Mouse (Mus musculus) liver, embryonic 15.5 days (tissue): ENCODE results near the gene Naa60. TPM values are rescaled to one million over a fixed set of nuclear protein-coding genes. Genes with fewer than 3 reads are reported as not detected.

Experiments
- ATAC-seq: fragments of 200-750 bp; cut with Nextera tagmentation; 2 replicates; pipeline ENCODE4 v1.8.0; 2017; ENCODE audit warnings: moderate number of reproducible peaks, mild to moderate bottlenecking, moderate library complexity; ENCODE audit not compliant: insufficient read depth
- H3K27ac ChIP-seq: fragments of 300-500 bp; sonication (generic); replicated peaks from 2 replicates; pipeline ENCODE4 v1.5.1; 2015; ENCODE audit warnings: mild to moderate bottlenecking, inconsistent platforms
- H3K27me3 ChIP-seq: fragments of 300-500 bp; sonication (generic); 2 replicates; pipeline ENCODE4 v1.6.1; 2015; ENCODE audit warnings: mild to moderate bottlenecking, inconsistent platforms
- H3K36me3 ChIP-seq: fragments of 300-500 bp; sonication (generic); replicated peaks from 2 replicates; pipeline ENCODE4 v1.6.1; 2015; ENCODE audit warnings: moderate library complexity, mild to moderate bottlenecking, inconsistent platforms
- H3K4me1 ChIP-seq: fragments of 300-500 bp; sonication (generic); replicated peaks from 2 replicates; pipeline ENCODE4 v1.6.1; 2015; ENCODE audit warnings: inconsistent platforms
- H3K4me2 ChIP-seq: fragments of 300-500 bp; sonication (generic); 2 replicates; pipeline ENCODE4 v1.6.1; 2015; ENCODE audit warnings: moderate library complexity, mild to moderate bottlenecking, inconsistent platforms
- H3K4me3 ChIP-seq: fragments of 300-500 bp; sonication (generic); replicated peaks from 2 replicates; pipeline ENCODE4 v1.5.1; 2015; ENCODE audit warnings: mild to moderate bottlenecking, inconsistent platforms
- H3K9ac ChIP-seq: fragments of 300-500 bp; sonication (generic); 2 replicates; pipeline ENCODE4 v1.6.1; 2015; ENCODE audit warnings: moderate library complexity, mild to moderate bottlenecking, inconsistent platforms
- H3K9me3 ChIP-seq: fragments of 300-500 bp; sonication (generic); replicated peaks from 2 replicates; pipeline ENCODE4 v1.6.1; 2016; ENCODE audit warnings: inconsistent platforms
- WGBS: fragments of 180-500 bp; shearing (Covaris S2); methylation state at CpG from one replicate; pipeline ENCODE4 v1.1.7; 2015; ENCODE audit warnings: mixed read lengths; ENCODE audit not compliant: insufficient replicate concordance; 5-methylcytosine and 5-hydroxymethylcytosine counted together
- polyA plus RNA-seq: library from polyadenylated mRNA; unstranded; fragments of >200 nt; fragmentation: Nextera tagmentation; extraction: Ambion mirVana; gene quantifications from 2 replicates; pipeline ENCODE4 v1.2.1, GENCODE M21; 2015

Naa60 gene
- 21.9 and 24.3 TPM in 2 replicates for polyA plus RNA-seq

DNA sequence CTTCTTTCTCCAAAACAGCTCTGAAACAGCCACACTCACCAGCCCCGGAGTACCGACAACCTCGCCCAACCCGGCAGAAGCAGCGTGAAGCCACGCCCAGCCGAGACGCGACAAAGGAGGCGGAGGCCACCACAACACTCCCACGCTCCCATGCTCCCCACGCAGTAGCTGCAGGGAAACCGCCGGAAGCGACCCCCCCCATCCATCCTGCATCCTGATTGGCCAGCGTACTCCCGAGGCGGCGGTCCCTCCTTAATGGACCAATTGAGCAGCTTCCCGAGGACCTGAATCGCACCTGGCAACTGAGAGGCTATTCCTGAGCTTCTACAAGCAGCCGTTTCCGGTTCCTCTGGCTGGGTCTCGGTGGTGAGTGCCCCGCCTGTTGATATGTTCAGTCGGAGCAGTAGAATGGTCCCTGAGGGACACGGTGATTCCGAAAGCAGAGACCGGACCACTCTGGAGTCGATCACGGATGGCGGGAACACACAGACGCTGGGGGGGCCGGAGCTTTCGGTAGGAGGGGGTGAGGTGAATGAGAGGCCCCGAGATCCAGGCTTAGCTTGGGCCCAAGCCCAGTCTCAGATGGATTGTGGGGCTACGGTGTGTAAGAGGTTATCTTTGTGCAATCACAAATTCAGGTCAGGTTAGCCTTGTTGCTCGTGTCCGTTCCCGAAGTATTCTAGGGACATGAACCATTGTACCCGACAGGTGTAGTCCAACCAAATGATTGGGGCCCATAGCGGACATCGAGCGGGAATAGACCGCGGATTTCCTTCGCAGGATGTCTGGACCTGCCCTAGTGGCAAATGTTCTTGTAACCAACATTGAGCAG is at the start of gene Naa60:
Naa60 (plus strand) TSS at position 160 of the 832 bp plus-strand sequence.
- H3K9ac ChIP-seq = peak within 1 kb of the TSS; percentile 54
- H3K4me1 ChIP-seq = peaks cover 27% of the 10 kb centered on the region
- H3K27me3 ChIP-seq = no peaks in the 10 kb centered on the region
- WGBS = 6% methylated on average over 47 of the region's 47 CpGs
- H3K36me3 ChIP-seq = peaks cover 25% of the 10 kb centered on the region
- H3K9me3 ChIP-seq = no peaks in the 10 kb centered on the region
- H3K4me2 ChIP-seq = peak within 1 kb of the TSS; percentile 89
- ATAC-seq = peak; percentile 89
- peak within 1 kb of the TSS; percentile 64 for H3K4me3 ChIP-seq
- peak within 1 kb of the TSS; percentile 26 for H3K27ac ChIP-seq

GRCm38 (mm10) chr16:3828021-3828420 is 44.2 kb upstream of the Naa60 start:
- no peak for ATAC-seq
- Histone ChIP-seq H3K27me3 (no peaks in the 10 kb centered on the region), H3K9ac (no peak overlapping the region), H3K27ac (no peak overlapping the region), H3K4me1 (no peaks in the 10 kb centered on the region), H3K4me3 (no peak overlapping the region), H3K36me3 (no peaks in the 10 kb centered on the region), H3K9me3 (no peaks in the 10 kb centered on the region), H3K4me2 (no peak overlapping the region)
- 38% methylated on average over 3 of the region's 3 CpGs for WGBS

DNA sequence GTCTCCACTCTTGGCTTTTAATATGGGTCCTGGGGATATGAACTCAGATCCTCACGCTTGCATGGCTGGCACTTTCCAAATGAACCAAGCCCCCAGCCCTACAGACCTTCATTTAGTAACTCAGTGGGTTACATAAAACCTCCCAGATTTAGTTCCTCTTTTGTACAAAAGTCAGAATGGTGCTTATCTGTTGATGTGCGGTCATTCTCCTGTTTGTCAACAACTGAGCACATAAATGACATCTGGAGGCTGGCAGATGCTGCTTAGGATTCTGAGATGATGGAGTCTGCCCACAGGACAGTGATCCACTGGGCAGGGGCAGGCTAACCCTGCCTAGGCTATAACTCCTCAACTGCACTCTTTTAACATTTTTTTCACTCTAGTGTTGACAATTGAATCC is 42.4 kb upstream of the Naa60 start:
- WGBS = 30% methylated on average over 2 of the region's 2 CpGs
- H3K4me3 ChIP-seq = no peak overlapping the region
- no peak for ATAC-seq
- no peaks in the 10 kb centered on the region for H3K36me3 ChIP-seq
- H3K4me2 ChIP-seq = no peak overlapping the region
- no peaks in the 10 kb centered on the region for H3K27me3 ChIP-seq
- H3K9ac ChIP-seq = no peak overlapping the region
- H3K4me1 ChIP-seq = no peaks in the 10 kb centered on the region
- no peaks in the 10 kb centered on the region for H3K9me3 ChIP-seq
- no peak overlapping the region for H3K27ac ChIP-seq

DNA sequence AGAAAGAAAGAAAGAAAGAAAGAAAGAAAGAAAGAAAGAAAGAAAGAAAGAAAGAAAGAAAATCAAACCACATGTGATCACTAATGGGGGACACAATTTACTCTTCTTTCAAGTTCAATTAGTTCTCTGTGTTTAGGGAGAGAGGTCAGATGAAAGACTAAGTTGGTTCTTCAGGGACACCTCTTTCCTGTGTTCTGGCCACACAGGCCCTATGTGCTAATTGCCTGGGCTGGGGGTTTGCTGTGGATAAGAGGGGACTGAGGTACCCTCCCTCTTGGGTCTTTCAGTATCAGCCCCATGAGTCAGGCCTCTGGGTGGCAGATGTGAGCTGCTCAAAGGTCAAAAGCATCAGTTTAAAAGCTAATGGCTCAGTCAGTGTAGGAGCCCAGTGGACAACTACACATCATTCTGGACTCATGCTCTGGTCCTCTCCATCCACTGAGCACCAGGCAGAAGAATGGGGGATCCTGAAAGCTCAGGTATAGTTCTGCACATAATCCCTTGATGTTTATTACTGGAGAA is 41.5 kb upstream of the Naa60 start, which contains the start of gene Olfr15:
Olfr15 (plus strand) TSS at position 291 of the 522 bp plus-strand sequence.
- no peak for ATAC-seq
- no peaks in the 10 kb centered on the region for H3K4me1 ChIP-seq
- H3K4me2 ChIP-seq = no peak within 1 kb of the TSS
- no peaks in the 10 kb centered on the region for H3K36me3 ChIP-seq
- no peaks in the 10 kb centered on the region for H3K9me3 ChIP-seq
- no peak within 1 kb of the TSS for H3K9ac ChIP-seq
- no peaks in the 10 kb centered on the region for H3K27me3 ChIP-seq
- H3K4me3 ChIP-seq = no peak within 1 kb of the TSS
- H3K27ac ChIP-seq = no peak within 1 kb of the TSS

- Histone ChIP-seq H3K27ac (no peak overlapping the region), H3K36me3 (no peaks in the 10 kb centered on the region), H3K4me1 (no peaks in the 10 kb centered on the region), H3K9ac (no peak overlapping the region), H3K4me3 (no peak overlapping the region), H3K4me2 (no peak overlapping the region), H3K9me3 (no peaks in the 10 kb centered on the region), H3K27me3 (no peaks in the 10 kb centered on the region; the same call in 1 of the 2 replicates)
- no peak for ATAC-seq
- WGBS = 59% methylated on average over 2 of the region's 2 CpGs
These were observed 36.7 kb upstream of the Naa60 start for GRCm38 (mm10) chr16:3835461-3835860.

DNA sequence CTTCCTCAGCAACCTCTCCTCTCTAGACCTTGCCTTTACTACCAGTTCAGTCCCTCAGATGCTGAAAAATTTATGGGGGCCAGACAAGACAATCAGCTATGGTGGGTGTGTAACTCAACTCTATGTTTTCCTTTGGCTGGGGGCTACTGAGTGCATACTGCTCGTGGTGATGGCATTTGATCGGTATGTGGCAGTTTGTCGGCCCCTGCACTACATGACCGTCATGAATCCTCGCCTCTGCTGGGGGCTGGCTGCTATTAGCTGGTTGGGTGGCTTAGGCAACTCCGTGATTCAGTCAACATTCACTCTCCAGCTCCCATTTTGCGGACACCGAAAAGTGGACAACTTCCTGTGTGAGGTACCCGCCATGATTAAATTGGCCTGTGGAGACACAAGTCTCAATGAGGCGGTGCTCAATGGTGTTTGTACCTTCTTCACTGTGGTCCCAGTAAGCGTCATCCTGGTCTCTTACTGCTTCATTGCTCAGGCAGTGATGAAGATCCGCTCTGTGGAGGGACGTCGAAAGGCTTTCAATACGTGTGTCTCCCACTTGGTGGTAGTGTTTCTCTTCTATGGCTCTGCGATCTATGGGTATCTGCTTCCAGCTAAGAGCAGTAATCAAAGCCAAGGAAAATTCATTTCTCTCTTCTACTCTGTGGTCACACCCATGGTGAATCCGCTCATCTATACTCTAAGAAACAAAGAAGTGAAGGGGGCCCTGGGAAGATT is 32.9 kb upstream of the Naa60 start:
- WGBS = 45% methylated on average over 17 of the region's 17 CpGs
- ATAC-seq = no peak
- Histone ChIP-seq H3K4me1 (peaks cover 4% of the 10 kb centered on the region), H3K27me3 (no peaks in the 10 kb centered on the region; the same call in 1 of the 2 replicates), H3K36me3 (no peaks in the 10 kb centered on the region), H3K9ac (no peak overlapping the region), H3K4me2 (no peak overlapping the region), H3K4me3 (no peak overlapping the region), H3K27ac (no peak overlapping the region), H3K9me3 (no peaks in the 10 kb centered on the region)

DNA sequence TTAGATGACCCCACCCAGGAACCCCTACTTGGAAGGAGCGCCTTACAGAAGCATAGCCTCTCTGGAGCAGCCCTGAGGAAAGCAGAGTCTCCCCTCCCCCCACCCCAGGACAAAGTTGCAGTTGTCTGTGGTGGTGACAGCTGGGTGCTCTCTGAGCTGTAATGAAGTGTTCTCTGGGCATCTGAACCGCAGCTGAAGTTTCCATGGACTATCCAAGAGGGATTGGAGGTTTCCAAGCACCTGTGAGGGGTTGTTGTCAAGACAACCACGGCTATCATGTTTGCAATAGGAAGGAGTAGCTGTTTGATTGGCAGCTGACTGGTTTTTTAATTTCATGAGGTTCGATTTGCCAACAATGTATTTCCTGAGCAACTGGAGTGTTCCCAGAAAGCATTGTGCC is 29.2 kb upstream of the Naa60 start:
- Histone ChIP-seq H3K4me3 (no peak overlapping the region), H3K36me3 (no peaks in the 10 kb centered on the region), H3K4me1 (peaks cover 19% of the 10 kb centered on the region), H3K4me2 (peak overlapping the region; percentile 13; the same call in 1 of the 2 replicates), H3K9ac (no peak overlapping the region), H3K27ac (peak overlapping the region; percentile 1; the same call in 1 of the 2 replicates), H3K27me3 (no peaks in the 10 kb centered on the region; the same call in 1 of the 2 replicates), H3K9me3 (no peaks in the 10 kb centered on the region)
- 21% methylated on average over 4 of the region's 4 CpGs for WGBS
- no peak for ATAC-seq

- ATAC-seq = no peak
- H3K36me3 ChIP-seq = no peaks in the 10 kb centered on the region
- 0 out of 2 replicates have a peak overlapping the region, but pooled peaks have one; percentile 12 for H3K27ac ChIP-seq
- H3K4me3 ChIP-seq = no peak overlapping the region
- no peak overlapping the region for H3K4me2 ChIP-seq
- H3K4me1 ChIP-seq = peaks cover 22% of the 10 kb centered on the region
- H3K9ac ChIP-seq = no peak overlapping the region
- 41% methylated on average over 1 of the region's 1 CpGs for WGBS
- no peaks in the 10 kb centered on the region; the same call in 1 of the 2 replicates for H3K27me3 ChIP-seq
- H3K9me3 ChIP-seq = no peaks in the 10 kb centered on the region
These were observed 28.4 kb upstream of the Naa60 start for GRCm38 (mm10) chr16:3843796-3844195.

DNA sequence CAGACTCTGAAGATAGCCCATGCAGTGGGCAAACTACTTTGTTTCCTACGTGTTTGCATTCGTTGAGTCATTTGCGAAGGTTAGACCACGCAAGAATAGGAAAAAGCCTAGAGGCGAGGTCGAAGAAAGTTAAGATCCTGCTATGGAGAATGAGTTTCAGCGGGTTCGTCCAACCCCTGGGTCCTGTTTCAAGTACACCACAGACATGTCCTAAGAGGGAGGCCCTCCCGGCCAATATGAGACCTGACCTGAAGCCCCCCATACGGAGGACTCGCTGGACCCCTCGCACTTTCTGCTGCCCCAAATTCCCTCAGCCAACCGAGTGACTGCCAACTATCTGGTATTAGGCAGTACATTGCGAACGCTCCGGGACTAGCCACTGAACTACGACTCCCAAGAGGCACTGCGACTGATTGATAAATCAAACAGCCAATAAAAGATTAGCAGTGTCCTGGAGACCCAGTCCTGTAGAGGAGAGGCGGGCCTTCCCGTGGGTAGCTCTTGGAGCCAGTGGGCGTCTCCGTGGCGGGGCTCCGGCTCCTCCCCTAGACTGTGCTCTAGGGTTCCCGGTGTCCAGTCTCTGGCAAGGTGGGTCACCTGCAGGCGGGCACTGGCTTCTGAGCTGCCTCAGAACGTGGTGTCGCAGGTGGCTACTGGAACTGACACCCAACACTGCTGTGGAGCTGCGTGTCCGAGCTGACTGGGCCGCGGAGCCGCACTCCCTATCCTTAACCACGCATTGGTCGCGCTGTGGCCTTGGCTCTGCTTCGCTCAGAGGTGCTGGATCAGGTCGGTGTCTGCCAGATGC is 25.3 kb upstream of the Naa60 start, which contains the start of gene Zfp174:
Zfp174 (plus strand) TSS at position 558 of the 808 bp plus-strand sequence.
- no peaks in the 10 kb centered on the region for H3K36me3 ChIP-seq
- peak within 1 kb of the TSS; percentile 54; the same call in 1 of the 2 replicates for H3K27ac ChIP-seq
- H3K4me2 ChIP-seq = peak within 1 kb of the TSS; percentile 89
- H3K4me3 ChIP-seq = peak within 1 kb of the TSS; percentile 77
- WGBS = 3% methylated on average over 38 of the region's 38 CpGs
- peaks cover 29% of the 10 kb centered on the region for H3K4me1 ChIP-seq
- no peaks in the 10 kb centered on the region for H3K9me3 ChIP-seq
- H3K9ac ChIP-seq = peak within 1 kb of the TSS; percentile 68
- ATAC-seq = peak; percentile 99
- H3K27me3 ChIP-seq = no peaks in the 10 kb centered on the region

DNA sequence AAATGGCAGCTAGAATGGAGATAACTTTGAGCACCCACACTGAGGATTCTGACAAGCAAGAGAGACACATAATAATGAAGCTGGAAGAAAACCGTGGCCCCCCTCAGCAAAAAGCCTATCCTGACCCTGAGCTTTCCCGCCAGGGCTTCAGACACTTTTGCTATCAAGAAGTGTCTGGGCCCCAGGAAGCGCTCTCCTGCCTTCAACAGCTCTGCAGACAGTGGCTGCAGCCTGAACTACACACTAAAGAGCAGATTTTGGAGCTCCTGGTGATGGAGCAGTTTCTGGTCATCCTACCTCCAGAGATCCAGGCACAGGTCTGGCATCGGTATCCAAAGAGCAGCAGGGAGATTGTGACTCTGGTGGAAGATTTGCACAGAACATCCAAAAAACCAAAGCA is 24.3 kb upstream of the Naa60 start:
- peak overlapping the region; percentile 77 for H3K4me3 ChIP-seq
- H3K9ac ChIP-seq = no peak overlapping the region
- ATAC-seq = no peak
- H3K36me3 ChIP-seq = no peaks in the 10 kb centered on the region
- no peaks in the 10 kb centered on the region for H3K27me3 ChIP-seq
- H3K27ac ChIP-seq = no peak overlapping the region
- H3K9me3 ChIP-seq = no peaks in the 10 kb centered on the region
- H3K4me1 ChIP-seq = peaks cover 26% of the 10 kb centered on the region
- 76% methylated on average over 4 of the region's 4 CpGs for WGBS
- H3K4me2 ChIP-seq = peak overlapping the region; percentile 89
